Mouse (Mus musculus): ENCODE measurements around the gene Asb1.

The Asb1 gene

GRCm38 (mm10) chr1:91545226-91545625, 4.9 kb downstream of the Asb1 start:
- no peak for DNase-seq (ENCODE audit: low read depth, low spot score)

DNA sequence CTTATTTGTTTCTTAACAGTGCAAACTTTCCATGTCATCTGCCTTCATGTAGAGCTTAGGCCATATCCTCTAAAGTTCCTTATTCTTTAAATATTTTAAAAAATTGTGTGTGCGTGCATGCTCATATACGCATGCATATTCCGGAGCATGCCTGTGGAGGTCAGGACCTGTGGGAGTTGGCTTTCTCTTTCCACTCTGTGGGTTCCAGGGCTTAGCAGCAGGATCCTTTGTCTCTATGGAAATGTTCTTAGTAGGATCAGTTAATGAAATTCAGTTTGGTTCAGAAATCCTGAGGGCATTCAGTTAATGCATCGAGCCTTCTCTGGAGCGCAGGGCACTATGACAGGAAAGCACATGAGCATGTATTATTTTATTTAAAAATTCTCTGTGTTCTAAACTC, 7.2 kb downstream of the Asb1 start:
- DNase-seq (ENCODE audit: low read depth, low spot score), result no peak

- no peak for DNase-seq (ENCODE audit: low read depth, low spot score)
Measured at GRCm38 (mm10) chr1:91549073-91549472, 8.7 kb downstream of the Asb1 start.

DNA sequence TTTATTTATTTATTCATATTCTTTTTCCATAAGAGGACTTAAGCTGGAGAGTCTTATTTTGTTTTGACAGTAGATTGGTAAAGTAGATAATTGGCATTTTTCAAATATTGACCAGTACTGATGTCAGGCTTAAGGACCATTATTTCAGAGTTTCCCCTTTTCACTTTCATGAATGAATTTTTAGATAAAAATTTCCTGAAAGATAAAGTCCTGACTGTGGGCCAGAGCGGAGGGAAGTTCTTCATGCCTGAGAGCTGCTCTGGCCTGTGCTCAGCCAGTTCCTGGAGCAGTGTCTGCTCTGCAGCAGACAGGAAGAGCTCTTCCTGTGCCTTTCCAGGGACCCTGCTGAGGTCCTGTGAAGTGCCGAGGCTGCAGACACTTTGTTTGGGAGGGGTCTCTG, 16.8 kb downstream of the Asb1 start:
- no peak for DNase-seq (ENCODE audit: low read depth, low spot score)

DNA sequence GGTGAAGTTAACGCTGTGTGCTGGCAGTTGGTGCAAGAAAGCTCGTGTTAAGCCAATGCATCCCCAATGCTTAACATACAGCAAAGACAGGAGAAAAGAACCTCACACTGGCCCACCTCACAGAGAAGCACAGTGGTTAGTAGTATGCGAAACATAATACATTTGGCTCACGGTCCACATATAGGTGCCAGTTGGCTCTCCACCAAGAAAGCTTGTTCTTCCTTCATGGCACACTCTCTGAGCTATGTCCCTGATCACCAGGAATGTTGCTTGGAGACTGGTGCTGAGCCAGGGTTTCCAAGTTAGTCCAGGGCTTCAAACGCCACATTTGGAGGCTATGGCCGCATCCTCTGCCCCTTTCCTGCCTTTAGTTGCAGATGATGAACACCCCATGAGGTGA, 20.9 kb downstream of the Asb1 start:
- DNase-seq (ENCODE audit: low read depth, low spot score), result no peak

DNA sequence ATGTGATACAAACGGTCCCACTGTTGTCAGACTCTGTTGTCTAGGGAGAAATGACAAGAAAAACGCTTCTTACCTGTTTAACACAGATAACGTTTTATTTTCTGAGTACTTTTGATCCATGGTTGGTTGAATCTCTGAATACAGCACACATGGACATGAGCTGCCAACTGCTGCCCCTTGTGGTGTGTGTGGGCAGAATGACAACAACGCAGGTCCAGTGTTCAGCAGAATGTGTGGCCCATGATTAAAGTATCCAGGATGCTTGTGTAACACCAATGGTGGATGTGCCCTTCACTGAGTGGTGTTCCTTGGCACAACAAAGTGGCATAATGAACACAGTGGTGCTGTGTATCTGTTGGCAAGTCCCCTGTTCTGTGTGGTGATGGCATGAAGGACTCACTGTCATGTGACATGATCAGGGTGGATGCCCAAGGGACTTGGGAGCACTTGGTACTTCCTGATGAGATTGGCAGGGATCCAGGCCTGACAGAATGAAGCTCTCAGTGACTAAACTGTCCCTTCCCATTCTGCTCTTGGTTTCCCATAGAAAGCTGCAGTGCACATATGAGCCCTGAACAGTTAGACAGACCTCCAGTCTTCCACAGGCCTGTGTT, 22.7 kb downstream of the Asb1 start:
- DNase-seq (ENCODE audit: low read depth, low spot score), result no peak

DNA sequence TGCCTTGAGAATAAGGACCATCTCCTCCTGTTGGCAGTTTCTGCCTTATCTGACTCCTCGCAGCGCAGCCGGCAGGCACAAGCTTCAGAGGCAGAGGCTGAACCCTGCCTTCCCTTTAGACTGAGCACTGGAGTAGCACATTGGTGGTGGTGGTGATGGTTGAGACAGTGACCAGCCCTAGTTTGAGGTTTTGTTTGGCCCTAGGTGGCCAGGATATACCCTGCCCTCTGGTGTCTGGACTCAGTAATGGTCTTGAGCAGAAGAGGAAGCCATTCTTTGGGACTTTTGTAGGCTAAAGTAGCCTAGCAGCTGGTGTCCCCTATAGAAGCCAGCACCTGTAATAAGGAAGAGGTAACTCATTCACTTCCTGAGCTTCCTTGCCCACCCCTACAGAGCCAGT, 23.7 kb downstream of the Asb1 start:
- no peak for DNase-seq (ENCODE audit: low read depth, low spot score)

DNA sequence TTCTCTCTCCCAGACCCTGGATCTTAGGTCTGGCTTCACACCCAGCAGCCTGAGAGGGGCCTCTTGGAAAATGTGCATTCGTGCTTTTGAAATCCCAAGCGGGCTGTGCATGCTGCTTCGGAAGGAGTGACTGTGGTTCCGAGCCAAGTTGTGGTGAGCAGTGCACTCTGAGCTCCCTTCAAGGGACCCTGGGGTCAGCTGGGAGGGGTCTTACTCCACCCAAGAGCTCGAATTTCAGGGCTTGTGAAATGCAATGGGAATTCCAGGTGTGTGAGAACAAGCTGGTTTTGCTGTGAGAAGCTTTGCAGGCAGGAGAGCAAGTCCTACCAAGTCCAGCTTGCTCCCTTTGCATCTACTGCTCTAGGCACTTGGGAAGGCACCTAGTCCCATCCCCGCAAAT, 24.3 kb downstream of the Asb1 start:
- DNase-seq (ENCODE audit: low read depth, low spot score), result no peak

GRCm38 (mm10) chr1:91567269-91567668, 26.9 kb downstream of the Asb1 start:
- DNase-seq (ENCODE audit: low read depth, low spot score), result no peak

DNA sequence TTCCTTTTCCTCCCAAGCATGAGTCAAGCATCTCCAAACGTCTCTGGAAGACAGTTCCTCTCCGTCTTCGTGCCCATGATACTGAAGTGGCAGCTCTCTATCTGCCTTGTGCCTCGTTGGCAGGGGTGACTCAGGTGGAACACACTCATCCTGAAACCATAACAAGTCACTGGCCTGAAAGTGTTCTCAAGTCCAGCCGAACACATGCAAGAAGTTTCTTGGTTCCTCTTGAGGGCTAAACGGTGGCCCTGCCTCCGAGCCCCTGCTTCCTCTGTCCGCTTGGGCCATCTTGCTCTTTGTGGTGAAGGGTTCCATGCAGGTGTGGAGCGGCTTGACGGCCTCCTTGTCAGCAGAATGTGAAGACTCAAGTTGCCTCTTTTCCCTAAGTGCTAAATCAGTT, 32.1 kb downstream of the Asb1 start:
- no peak for DNase-seq (ENCODE audit: low read depth, low spot score)

DNA sequence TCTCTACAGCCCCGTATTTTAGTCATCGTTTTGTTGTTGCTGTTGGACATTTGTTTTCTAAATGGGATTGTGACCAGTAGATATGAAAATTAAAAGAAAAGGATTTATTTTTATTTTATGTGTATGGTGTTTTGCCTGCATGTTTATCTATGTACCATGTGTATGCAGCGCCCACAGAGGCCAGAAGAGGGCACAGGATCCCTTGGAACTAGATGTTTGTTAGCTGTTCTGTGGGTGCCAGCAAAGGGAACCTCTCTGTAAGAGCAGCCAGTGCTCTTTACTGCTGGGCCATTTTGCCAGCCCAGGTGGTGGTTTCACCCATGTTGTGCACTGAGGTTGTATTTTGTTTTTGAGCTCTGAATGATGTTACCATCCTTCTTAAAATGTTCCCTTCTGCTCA, 33.9 kb downstream of the Asb1 start:
- no peak for DNase-seq (ENCODE audit: low read depth, low spot score)

DNA sequence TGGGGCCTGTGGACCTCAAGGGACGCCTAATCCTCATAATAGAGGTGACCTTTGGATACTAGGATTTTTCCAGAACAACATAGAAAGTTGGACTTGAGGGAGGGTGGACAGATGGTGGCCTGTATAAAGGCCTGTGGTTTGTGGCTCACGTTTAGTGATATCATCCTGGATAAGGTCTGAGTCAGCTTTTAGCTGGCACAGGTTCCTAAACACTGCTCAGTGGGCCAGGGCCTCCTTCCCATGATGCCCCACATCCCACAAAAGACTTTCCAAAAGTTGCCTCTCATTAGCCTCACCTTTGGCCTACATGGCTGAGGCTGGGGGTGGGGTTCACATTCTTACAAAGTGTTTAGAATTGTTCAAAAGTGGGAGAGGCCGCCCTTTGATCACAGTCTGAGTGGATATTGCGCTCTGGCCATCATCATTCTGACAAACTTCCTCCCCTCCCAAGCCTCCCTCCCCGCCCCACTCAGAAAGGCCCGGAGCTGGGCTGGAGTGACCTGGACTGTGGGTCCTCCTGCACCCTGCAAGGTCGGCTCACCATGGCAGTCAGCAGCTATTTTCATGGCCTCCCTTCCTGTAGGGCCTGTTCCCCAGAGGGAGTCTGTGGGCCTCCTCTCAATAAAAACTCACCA, 37.7 kb downstream of the Asb1 start:
- no peak for DNase-seq (ENCODE audit: low read depth, low spot score)

GRCm38 (mm10) chr1:91580503-91580902, 40.2 kb downstream of the Asb1 start:
- DNase-seq (ENCODE audit: low read depth, low spot score), result no peak

DNA sequence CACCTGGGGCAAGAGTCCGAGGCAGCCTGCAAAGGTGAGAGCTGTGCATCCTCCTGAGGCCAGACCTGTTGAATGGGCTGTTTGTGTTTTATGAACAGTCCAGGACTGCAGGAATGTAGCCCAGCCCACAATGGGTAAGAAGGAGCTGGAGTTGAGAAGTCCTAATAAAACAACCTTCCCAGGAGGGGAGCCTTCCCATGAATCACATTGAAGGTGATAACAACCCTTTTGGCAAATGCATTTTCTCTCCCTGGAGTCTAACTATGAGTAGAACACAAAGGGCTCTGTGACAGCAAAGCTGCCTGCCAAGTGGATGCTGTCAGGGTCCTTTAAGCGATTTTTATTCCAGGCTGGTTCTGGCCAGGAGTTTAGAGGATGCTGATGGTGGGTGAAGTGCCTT, 40.9 kb downstream of the Asb1 start:
- DNase-seq (ENCODE audit: low read depth, low spot score), result no peak

- no peak for DNase-seq (ENCODE audit: low read depth, low spot score)
Measured at GRCm38 (mm10) chr1:91584969-91585835, 44.9 kb downstream of the Asb1 start.

DNA sequence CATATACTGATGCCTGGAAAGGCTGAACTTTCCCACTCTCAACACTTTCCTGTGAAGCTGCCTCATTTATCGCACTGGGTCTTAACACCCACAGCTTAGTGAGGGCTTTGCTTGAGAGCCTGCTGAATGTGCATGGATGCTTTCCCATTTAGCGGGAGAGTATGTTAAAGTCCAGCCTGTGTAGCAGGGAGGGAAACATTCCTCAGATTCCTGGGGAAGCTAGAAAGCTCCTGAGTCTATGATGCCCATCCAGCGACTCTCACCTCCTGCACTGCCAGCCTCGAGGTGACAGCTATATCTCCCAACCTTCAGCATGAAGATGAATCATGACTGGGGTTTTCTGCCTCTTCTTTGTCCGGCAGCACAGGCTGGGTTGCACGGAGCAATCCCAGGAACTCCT, 49.4 kb downstream of the Asb1 start:
- no peak for DNase-seq (ENCODE audit: low read depth, low spot score)

- no peak for DNase-seq (ENCODE audit: low read depth, low spot score)
Measured at GRCm38 (mm10) chr1:91595521-91596020, 55.2 kb downstream of the Asb1 start.

GRCm38 (mm10) chr1:91597611-91598010, 57.3 kb downstream of the Asb1 start:
- no peak for DNase-seq (ENCODE audit: low read depth, low spot score)

- DNase-seq (ENCODE audit: low read depth, low spot score), result peak; percentile 59
Measured at GRCm38 (mm10) chr1:91600671-91601361, 60.5 kb downstream of the Asb1 start.

GRCm38 (mm10) chr1:91601362-91602096, 61.2 kb downstream of the Asb1 start:
- no peak for DNase-seq (ENCODE audit: low read depth, low spot score)

DNA sequence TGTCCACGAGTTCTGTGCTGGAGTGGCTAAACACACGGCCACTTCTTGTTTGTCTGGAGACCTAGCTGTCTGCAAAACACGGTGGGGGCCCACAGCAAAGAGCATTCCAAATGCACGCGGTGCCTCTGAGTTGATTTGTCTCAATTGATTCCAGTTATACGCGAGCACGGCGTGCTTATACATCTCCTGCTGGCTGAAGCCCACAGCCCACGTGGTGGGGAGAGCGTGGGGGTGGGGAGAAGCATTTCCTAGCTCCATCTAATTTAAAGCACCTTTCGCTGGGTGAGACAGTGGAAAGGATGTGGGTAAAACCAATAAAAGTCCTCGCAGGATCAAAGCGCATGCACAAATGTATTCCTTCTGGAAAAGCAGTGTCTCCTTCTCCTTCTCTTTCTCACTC, 65.3 kb downstream of the Asb1 start:
- no peak for DNase-seq (ENCODE audit: low read depth, low spot score)

Data from WW6 (cell line).